Mouse (Mus musculus): ENCODE measurements at regions not wholly inside any gene's neighbourhood (a gene's known extent, or its start where the extent isn't known, plus 50 kb on each side); places are given as distances from the start of the nearest gene placed in this dataset.
A peak's percentile ranks its signal among the peaks of the same experiment; 100 is the strongest.

DNA sequence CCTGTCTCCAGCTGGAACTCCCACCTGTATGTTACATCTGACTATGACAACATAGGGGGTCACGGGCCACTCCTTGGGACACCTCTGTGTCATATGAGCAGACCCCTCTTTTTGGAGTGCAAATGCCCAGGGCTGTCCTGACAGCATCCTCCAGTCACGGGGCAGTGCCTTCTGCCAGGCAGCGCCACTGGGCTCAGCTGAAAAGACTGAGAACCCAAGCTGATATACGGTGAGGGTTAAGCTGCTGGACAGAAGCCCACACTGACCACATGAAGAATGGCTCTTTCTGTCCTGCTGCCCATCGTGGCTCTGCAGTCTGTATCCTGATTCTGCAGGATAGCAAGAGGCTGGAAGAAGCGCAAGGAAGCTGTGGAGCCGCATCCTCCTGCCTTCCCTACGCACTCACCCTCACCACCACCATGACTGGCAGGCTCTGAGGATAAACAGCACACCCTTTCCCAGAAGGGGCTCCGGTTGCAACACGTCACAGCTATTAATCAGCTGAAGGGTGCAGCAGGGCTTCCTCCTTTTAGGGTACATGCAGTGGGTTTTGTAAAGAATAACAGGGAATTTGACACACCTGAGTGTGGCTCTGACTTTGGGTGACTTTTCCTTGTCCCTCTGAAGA, 93.9 kb upstream of the Arntl start:
- DNase-seq (ENCODE audit: low spot score): no peak

DNA sequence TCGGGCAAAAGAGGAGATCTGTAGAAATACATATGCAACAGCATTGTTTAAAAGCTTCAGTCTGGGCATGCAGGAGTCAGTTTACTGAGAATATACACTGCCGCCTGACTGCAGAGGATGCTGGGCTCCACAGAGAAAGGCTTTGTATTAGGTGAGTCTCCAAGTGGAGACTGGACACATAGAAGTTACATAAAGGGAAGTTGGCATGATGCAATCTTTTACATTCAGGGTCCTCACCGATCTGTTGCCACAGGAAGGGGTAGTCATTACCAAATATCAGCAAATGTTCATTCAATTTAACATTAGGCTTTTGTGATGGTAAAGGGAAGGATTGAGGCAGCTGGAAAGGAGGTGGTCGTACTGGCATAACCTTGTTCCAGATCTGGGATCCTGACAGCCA, 89.7 kb upstream of the Arntl start:
- no peak for DNase-seq (ENCODE audit: low spot score)

DNA sequence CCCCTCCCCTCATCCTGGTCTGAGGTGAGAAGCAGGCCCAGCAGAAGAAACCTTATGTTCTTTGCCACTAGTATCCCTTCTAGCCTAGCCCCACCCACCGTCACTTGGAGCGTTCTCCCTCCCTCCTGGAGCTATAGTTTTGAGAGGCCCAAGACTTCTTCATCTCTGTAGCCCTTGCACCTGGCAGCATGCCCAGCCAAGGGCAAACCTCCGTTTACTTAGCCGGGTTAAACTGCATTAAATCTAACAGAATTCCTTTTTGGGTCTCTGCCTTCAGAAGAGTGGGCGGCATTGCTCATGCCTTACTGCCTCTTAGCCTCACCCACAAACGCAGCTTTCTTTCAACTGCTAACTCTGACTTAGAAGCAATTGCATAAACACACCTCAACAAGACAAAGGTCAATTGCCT, 85.3 kb upstream of the Arntl start:
- no peak for DNase-seq (ENCODE audit: low spot score)

DNA sequence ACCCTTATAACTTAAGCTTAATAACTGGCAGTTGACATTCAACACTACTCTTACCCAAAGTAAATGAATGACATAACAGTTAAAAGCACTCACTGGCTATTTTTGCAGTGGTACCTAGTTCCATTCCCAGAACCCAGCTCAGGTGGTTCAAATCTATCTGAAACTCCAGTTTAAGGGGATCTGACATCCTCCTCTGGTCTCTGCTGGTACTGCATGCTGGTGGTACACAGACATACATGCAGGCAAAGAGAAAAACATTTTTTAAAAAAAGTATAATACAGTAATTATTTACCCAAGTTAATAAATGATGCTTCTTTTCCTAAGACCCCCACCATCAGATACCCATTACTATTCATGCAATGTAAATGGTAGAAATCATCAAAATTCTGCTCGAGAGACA, 81.3 kb upstream of the Arntl start:
- DNase-seq (ENCODE audit: low spot score): no peak

DNA sequence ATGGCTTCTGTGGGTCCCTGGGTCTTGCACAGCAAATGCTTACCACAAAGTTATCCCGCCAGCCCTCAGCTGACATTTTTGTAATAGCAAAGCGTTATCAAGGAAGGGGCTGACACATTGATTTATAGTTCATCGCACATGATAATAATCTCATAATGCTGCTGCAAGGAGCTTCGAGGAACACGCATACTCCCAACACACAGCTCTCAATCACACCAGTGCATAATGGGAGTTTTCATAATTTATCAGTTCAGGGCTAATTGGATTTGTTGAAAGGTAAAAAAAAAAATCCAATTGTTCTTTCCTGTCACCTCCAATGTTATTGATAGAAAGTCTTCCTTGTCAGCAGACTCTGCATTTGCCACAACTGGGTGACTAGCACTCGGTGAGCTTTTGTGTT, 76.7 kb upstream of the Arntl start:
- DNase-seq (ENCODE audit: low spot score): no peak

DNA sequence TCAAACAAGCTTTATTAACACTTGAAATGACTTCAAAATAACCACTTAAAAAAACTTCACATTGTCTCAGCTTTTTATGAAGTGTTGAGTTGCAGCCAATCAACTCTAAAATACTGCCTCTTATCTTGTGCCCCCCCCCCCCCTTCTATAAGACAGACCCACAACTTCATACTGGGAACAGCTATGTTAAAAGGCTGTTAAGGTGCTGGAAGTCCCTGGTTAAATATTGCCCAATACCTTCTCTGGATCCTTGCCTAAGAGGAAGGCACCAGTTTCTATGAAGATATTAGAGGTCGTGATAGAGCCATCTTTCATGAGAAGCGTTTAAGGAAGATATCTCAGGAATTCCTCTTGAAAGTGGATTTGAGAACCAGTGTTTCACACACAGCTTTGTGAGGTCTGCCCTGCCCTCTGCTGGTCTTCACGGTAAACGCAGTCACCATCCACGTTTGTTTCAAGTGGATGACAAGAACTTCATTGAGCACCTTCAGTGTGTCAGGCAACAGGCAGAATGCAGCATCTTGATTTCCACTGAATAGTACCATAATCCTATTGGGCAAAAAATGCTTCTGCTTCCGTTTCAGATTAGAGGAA, 75.2 kb upstream of the Arntl start:
- DNase-seq (ENCODE audit: low spot score): peak; percentile 94

DNA sequence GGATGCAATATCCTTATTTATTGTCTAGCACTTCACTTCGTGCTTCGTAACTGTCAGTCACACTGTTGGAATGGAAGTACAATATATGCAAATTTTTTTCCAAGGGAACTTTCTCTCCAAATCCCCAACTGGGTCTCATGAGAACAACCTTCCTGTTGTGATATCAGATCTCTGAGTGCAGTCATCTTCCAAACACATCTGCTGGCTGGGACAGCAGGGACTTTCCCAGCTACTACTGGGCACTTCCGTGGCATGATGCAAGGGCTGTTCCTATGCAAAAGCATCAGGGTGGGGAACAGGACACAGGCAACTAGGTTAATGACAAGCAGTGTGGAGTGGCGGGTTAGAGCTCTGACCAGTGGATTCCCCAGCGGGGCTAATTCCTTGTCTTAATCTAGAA, 73.4 kb upstream of the Arntl start:
- DNase-seq (ENCODE audit: low spot score): no peak

DNA sequence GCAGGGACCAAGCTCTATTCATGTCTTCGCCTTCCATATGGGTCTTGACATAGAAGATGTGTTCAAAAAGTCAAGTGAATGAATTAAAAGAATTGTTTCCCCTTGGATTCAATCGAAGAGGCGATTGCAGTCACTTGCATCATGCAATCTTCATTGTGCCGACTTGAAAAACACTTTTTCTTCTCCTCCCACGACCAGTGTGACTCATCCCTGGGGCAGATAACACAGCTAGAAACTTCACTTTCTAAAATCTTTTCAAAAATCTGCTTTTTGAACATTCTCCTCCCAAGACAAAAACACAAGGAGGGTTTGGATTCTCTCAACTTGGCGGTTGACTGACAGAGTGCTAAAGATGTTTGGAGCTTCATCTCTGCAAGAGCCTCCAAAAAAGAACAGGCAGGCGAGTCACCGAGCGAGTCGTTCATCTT, 67.2 kb upstream of the Arntl start:
- DNase-seq (ENCODE audit: low spot score): no peak

DNA sequence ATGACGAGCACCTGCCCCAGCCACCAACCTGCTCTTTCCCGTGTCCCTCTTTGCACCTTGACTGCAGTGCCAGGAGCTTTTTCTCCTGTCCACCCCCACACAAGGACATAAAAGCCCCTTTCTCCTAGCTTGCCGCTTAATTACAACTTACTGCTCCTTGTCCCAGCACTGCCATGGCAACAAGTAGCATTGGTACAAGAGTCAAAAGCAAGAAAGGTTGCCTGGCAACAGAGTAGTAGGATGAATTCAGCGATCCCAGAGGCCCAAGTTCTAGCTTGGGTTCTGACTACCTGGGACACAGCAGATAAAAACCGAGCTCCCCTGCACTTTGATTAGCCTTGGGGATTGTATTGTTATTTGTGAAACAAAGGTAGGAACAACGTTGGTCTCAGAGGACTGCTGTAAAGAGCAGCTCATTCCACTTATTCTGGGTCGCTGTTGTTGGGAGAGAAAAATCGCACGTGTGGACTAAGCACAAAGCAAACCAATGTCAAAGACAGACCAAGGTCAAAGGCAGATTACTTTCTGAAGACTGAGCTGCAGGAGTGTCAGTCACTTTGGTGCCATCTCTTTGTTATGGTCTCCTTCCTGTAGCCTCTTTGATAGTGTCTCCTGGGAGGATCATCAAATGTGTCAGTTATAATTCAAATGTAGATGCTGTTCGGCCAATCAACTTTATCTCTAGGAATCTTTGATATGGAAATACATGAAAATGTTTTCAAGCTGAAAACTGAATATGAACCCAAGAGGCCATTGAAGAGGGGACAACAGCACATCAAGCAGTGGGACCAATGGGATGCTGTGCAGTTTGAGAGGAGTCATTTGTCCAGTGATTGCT, 65.2 kb upstream of the Arntl start:
- peak; percentile 52 for DNase-seq (ENCODE audit: low spot score)

DNA sequence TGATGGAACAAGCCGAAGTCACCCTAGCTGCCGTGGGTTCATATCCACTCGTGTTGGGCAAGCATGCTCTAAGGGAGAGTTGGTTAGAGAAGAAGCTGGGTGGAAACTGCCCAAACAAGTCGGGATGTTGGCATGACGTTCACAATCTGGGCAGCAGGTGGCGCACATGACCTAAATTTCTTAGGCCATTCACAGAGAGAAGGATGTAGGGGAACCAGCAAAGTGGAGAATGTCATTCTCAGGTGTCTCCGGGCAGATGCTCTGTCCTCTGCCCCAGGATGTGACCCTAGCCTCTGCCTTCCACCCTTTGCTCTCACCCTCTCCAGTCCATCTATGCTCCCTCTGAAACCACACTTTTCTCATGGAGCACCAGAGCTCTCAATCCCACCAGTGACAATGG, 63.7 kb upstream of the Arntl start:
- DNase-seq (ENCODE audit: low spot score): peak; percentile 95

DNA sequence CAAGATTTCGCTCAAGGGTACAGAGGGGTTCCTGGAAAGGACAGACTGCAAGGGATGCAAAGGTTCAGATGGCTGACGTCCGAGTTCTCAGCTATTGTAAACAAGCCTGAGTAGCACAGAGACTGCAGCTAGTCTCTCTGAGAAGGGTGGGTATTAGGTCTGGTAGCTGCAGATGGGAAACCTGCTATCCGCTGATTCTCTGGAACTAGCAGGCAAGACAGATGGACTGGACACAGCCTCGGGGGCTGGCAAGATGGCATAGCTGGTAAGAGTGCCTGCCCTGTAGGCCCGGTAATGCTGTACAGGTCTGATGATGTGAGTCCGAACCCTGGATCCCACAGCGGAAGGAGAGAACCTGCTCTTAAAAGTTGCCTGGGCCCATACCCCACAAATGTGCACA, 62.2 kb upstream of the Arntl start:
- no peak for DNase-seq (ENCODE audit: low spot score)

DNA sequence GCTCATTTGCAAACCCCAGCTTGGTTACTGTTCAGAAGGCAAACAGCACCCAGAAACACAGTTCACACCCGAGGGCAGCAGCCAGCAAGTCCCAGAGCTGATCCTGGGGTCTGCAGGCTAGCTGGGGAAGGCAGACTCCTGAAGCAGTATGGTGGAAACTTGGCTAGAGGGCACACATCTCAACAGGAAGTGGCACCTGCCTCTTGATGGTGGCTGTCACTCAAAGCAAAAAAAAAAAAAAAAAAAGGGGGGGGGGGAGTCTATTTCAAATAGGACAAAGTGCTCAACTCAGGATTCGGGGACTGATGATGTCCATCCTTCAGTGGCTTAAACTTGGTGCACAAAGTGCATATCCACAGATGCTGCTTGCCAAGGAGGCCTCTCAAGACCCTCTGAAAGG, 61.2 kb upstream of the Arntl start:
- no peak for DNase-seq (ENCODE audit: low spot score)

DNA sequence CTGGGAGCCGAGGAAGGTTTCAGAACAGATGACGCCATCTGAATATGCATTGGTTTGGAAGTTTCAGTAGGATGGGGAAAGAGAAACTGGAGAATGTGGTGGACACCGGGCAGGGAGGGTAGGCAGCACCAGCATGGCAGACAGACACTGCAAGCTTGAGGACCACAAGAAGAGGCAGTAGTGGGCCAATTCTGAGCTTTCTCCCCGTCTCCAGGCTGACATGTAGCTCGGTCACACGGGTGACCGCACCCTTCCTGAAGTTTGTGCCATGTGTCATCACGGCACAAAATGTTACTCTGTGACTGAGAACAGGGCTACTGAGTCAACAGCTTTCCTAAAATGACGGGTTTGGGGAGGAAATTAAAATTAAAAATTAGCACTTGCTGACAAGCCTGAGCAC, 60.7 kb upstream of the Arntl start:
- DNase-seq (ENCODE audit: low spot score): no peak

DNA sequence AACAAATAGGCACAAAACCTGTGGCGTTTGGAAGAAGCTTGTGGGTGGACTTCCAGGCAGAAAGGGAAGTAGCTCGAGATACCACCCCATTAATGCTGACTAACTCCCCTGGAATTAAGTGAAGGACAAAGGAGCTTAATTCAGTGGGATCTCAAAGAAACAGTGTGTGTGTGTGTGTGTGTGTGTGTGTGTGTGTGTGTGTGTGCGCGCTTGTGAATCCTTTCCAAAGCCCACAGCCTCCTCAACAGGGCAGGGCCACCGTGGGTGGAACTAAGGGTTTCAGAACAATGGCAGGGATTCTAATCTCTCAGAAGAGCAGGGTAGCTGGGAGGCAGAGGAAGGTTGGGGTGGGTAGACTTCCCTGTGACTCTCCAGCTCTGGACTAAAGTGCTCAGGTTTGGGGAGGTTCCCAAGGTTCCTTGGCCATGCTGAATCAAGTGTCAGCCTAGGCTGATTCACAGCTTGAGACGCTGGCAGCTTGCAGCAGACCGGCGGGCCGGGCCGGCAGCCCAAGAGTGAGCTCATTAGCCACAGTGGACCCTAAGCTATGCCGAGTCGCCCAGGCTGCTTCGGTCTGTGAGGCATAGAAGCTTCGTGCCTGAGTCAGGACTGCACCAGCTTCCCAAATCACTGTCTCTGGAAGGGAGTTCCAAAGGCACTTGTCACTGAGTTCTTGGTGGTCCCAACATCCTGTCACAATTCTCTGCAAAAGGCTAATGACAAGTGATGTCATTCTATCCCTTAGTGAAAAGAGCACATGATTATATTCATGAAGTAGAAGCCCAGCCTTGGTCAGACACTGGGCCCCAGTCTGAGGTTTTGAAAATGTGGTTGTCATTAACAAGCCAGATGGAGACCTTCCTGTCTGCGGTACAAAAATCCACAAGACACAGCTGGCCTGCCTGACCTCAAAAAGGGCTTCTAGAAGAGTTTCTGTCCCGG, 59.6 kb upstream of the Arntl start:
- peak; percentile 54 for DNase-seq (ENCODE audit: low spot score)

DNA sequence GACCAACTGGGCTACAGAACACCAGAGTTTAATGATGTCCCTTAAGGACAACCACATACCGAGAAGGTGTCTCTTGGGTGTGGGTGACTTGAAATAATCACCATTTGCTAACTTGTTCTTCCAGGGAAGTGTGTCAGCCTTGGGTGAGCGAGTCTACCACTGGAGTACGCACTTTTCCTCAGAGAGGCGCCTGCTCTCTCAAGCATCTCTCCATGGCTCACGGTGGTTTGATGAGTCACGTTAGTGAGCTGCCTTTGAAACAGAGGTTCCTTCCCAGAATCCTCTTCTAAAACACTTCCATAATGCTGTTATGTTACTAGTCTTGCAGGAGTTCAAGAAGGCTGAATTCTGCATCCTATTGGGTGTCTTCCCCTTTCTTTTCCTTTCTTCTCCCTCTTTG, 58.6 kb upstream of the Arntl start:
- no peak for DNase-seq (ENCODE audit: low spot score)

DNA sequence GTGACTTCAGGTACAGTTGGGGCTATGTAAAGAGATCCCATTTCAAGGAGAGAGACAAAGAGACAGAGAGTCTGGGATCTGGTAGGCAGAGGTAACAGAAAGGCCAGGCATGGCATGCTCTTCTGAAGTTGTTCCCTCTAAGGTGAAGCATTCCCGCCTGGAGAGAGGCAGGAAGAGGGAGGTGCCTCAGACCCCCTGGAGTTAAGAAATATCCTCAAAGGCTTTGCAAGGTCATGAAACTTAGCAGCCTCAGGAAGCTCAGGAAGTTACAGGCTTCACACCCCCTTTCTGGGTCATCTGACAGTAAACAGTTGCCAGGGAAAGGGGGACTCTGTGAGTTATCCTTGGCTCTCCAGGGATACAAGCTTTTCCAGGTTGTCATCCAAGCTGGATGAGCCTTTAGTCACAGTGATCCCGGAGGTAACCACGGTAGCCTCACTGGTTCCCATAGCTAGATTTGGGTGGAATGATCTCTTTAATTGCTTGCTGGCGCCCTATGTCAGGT, 57.2 kb upstream of the Arntl start:
- no peak for DNase-seq (ENCODE audit: low spot score)

DNA sequence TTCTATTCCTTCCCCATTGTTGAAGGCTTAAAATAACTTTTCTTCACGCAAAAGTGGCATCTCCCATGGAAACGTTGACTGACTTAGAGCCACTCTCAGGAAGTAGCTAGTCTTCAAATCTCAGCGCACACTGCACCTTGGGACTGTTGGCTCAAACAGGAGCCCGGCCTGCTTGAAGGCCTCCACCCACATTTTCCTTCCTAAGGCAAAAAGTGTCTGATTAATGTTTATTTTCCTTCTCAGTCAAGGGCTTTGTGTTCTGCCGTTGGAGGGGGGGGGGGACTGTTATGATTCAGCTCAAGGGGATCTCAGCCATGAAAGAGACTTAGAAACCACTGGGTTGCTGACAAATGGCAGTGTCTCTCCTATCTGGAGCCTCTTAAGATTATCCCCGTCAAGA, 56.5 kb upstream of the Arntl start:
- DNase-seq (ENCODE audit: low spot score): no peak

DNA sequence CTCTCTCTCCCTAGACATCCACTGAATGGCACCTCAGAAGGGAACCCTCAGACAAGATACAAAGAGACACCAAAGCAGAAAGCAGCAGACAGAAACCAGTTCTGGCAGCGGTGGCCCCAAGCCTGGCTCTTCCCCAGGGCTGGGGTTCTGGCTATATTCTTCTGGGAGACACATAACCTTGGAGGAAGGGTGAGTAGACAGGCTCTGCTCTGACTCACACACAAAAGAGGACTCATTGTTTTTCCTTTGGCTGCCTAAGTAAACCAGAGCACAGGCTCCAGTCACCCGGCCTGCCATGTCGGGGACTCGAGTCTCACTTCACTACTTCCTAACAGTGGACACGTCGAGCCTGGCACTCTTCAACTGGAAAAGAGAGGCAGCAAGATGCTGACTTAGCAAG, 55.8 kb upstream of the Arntl start:
- no peak for DNase-seq (ENCODE audit: low spot score)

DNA sequence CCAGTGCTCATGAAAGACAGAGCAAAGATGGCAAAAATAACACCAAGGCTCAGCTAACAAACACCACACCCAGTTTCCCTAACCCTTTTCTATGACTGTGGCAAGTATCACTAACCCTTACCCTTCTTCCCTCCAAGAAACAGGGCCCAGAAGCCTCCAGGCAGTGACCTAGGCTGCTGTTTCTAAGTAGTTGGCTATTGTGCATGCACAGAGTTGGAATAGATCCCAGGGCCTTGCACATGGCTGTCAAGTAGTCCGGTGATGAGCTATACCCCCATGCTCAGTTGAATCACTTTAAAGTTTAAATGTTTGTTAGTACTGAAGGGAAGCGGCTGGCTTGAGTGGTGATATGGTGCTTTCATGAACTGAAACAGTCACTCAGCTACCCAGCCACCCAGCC, 53.9 kb upstream of the Arntl start:
- no peak for DNase-seq (ENCODE audit: low spot score)

DNA sequence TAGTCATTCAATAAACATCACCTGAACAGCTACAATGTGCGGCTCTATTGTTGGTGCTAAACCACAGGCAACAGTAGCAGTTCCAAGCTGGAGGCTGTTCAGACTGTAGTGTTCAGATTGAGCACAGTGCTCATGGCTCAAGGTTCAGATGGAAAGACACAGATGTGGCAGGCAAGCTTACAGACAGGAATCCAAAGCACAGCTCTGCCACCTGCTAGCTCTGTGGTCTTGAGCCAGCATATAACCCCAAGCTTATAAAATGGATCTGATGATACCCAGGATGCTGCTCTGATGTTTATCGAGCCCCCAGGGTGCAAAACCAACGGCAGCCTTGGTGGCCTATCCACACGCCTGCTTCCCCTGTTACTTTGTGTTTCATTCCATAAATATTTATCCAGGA, 53.2 kb upstream of the Arntl start:
- no peak for DNase-seq (ENCODE audit: low spot score)

DNA sequence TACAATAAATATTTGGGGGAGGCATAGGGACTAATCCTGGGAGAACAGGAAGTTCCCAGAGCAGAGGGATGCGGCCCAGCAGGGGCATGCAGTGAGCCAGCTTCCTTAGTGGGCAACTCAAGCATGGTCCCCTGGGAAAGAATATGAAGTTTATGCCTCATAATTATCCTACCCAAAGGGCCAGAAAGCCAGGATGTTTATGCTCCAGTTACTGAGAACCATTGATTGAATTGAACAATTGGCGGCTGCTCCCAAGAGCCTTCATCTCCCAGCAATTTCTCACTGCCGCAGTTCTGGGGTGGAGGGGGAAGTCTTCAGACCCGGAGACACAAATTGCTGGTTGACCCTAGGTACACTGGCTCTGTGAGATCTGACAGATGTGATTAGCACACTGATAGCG, 50.9 kb upstream of the Arntl start:
- DNase-seq (ENCODE audit: low spot score): no peak

Data from embryo, embryonic 10 days (tissue).